Mouse (Mus musculus): ENCODE measurements around the gene AY358078.
"Not testable (repeated sequence)": the region's sequence is repeated elsewhere in the genome, so short reads cannot be mapped to it uniquely, and the experiment has no call there.

AY358078 gene

GRCm38 (mm10) chr14:51799746-51800145 is at the start of gene AY358078:
TSS of gene AY358078 (plus strand) at chr14:51800046.
- DNase-seq (ENCODE audit: low spot score): no peak

- DNase-seq (ENCODE audit: low spot score): no peak
These were observed 43.9 kb upstream of the AY358078 start for GRCm38 (mm10) chr14:51755944-51756343.

GRCm38 (mm10) chr14:51771378-51771777 is 28.5 kb upstream of the AY358078 start:
- not testable (repeated sequence) for DNase-seq (ENCODE audit: low spot score)

- DNase-seq (ENCODE audit: low spot score): no peak
These were observed 26.4 kb upstream of the AY358078 start, which contains the start of gene Ang4 for GRCm38 (mm10) chr14:51773490-51773889. TSS of gene Ang4 (minus strand) at chr14:51773590.

- no peak for DNase-seq (ENCODE audit: low spot score)
These were observed 22.1 kb upstream of the AY358078 start for GRCm38 (mm10) chr14:51777791-51778190.

GRCm38 (mm10) chr14:51778865-51779481 is 20.9 kb upstream of the AY358078 start:
- no peak for DNase-seq (ENCODE audit: low spot score)

GRCm38 (mm10) chr14:51786335-51786734 is 13.5 kb upstream of the AY358078 start:
- DNase-seq (ENCODE audit: low spot score): no peak

GRCm38 (mm10) chr14:51787061-51787460 is 12.8 kb upstream of the AY358078 start:
- no peak for DNase-seq (ENCODE audit: low spot score)

- DNase-seq (ENCODE audit: low spot score): no peak
These were observed 10.7 kb upstream of the AY358078 start for GRCm38 (mm10) chr14:51789196-51789595.

- no peak for DNase-seq (ENCODE audit: low spot score)
These were observed 5.7 kb upstream of the AY358078 start for GRCm38 (mm10) chr14:51794106-51794505.

- DNase-seq (ENCODE audit: low spot score): no peak
These were observed 26.8 kb downstream of the AY358078 start for GRCm38 (mm10) chr14:51826625-51827024.

GRCm38 (mm10) chr14:51827842-51828241 is 28.0 kb downstream of the AY358078 start:
- DNase-seq (ENCODE audit: low spot score): peak; percentile 48

- DNase-seq (ENCODE audit: low spot score): no peak
These were observed 29.3 kb downstream of the AY358078 start for GRCm38 (mm10) chr14:51829188-51829587.

GRCm38 (mm10) chr14:51838480-51838879 is 38.6 kb downstream of the AY358078 start:
- DNase-seq (ENCODE audit: low spot score): not testable (repeated sequence)

- no peak for DNase-seq (ENCODE audit: low spot score)
These were observed 42.4 kb downstream of the AY358078 start for GRCm38 (mm10) chr14:51842250-51842649.

- DNase-seq (ENCODE audit: low spot score): no peak
These were observed 42.9 kb downstream of the AY358078 start for GRCm38 (mm10) chr14:51842781-51843180.

GRCm38 (mm10) chr14:51843882-51844281 is 44.0 kb downstream of the AY358078 start:
- no peak for DNase-seq (ENCODE audit: low spot score)

GRCm38 (mm10) chr14:51846566-51846965 is 46.7 kb downstream of the AY358078 start:
- no peak for DNase-seq (ENCODE audit: low spot score)

GRCm38 (mm10) chr14:51851006-51851405 is 51.2 kb downstream of the AY358078 start:
- DNase-seq (ENCODE audit: low spot score): not testable (repeated sequence)

GRCm38 (mm10) chr14:51853399-51853798 is 53.6 kb downstream of the AY358078 start, which contains the start of gene Ear6:
TSS of gene Ear6 (plus strand) at chr14:51853699.
- no peak for DNase-seq (ENCODE audit: low spot score)

- not testable (repeated sequence) for DNase-seq (ENCODE audit: low spot score)
These were observed 55.4 kb downstream of the AY358078 start for GRCm38 (mm10) chr14:51855280-51855679.

- DNase-seq (ENCODE audit: low spot score): not testable (repeated sequence)
These were observed 63.8 kb downstream of the AY358078 start for GRCm38 (mm10) chr14:51863603-51864002.

- no peak for DNase-seq (ENCODE audit: low spot score)
These were observed 70.9 kb downstream of the AY358078 start for GRCm38 (mm10) chr14:51870756-51871155.

- DNase-seq (ENCODE audit: low spot score): no peak
These were observed 71.9 kb downstream of the AY358078 start for GRCm38 (mm10) chr14:51871741-51872140.
